Mouse (Mus musculus) MEL (cell line): ENCODE results near the gene Crebbp. TPM values are rescaled to one million over a fixed set of nuclear protein-coding genes. Genes with fewer than 3 reads are reported as not detected.

Source experiments
- DNase-seq: peaks from one replicate; pipeline ENCODE4 v3.0.0; 2011; ENCODE audit warnings: low read depth, low spot score
- H3K27ac ChIP-seq: 2 replicates; pipeline ENCODE4 v1.5.1; 2012; ENCODE audit warnings: low read depth, mild to moderate bottlenecking, control low read depth, low read length, moderate library complexity; ENCODE audit not compliant: control insufficient read depth
- H3K27me3 ChIP-seq, 2 experiments: fragments of 150-350 bp in 1 of 2; sonication (generic) in 1 of 2; 2 replicates each; pipeline ENCODE4 v1.6.1; 2012; ENCODE audit warnings: low read length in 2 of 2, mild to moderate bottlenecking in 2 of 2, improper control_type of control experiment in 1 of 2, moderate library complexity in 1 of 2; ENCODE audit not compliant: insufficient read depth in 2 of 2, control insufficient read depth in 1 of 2
- H3K36me3 ChIP-seq, 2 experiments: 2 replicates each; pipeline ENCODE4 v1.6.1; 2012 to 2014; ENCODE audit warnings: low read length in 2 of 2, improper control_type of control experiment in 1 of 2, inconsistent platforms in 1 of 2, mild to moderate bottlenecking in 1 of 2; ENCODE audit not compliant: insufficient read depth in 2 of 2, control insufficient read depth in 1 of 2
- H3K4me1 ChIP-seq, 2 experiments: fragments of 150-350 bp in 1 of 2; sonication (generic) in 1 of 2; 2 replicates each; pipeline ENCODE4 v1.6.1; 2012; ENCODE audit warnings: low read length in 2 of 2, improper control_type of control experiment in 1 of 2, mild to moderate bottlenecking in 1 of 2; ENCODE audit not compliant: insufficient read depth in 2 of 2, control insufficient read depth in 1 of 2
- H3K4me3 ChIP-seq, 2 experiments: fragments of 150-350 bp in 1 of 2; sonication (generic) in 1 of 2; 2 replicates each; pipeline ENCODE4 v1.5.1; 2012; ENCODE audit warnings: low read depth in 2 of 2, low read length in 2 of 2, mild to moderate bottlenecking in 2 of 2, moderate library complexity in 2 of 2, control low read depth in 1 of 2, improper control_type of control experiment in 1 of 2; ENCODE audit not compliant: control insufficient read depth in 1 of 2, insufficient read depth in 1 of 2
- H3K79me2 ChIP-seq: 2 replicates; pipeline ENCODE4 v1.6.1; 2012; ENCODE audit warnings: mild to moderate bottlenecking, low read length, moderate library complexity; ENCODE audit not compliant: control insufficient read depth, poor library complexity, insufficient read depth
- H3K9ac ChIP-seq: 2 replicates; pipeline ENCODE4 v1.6.1; 2012; ENCODE audit warnings: low read depth, mild to moderate bottlenecking, control low read depth, low read length, moderate library complexity; ENCODE audit not compliant: control insufficient read depth, poor library complexity, severe bottlenecking
- H3K9me3 ChIP-seq: fragments of 150-350 bp; sonication (generic); replicated peaks from 2 replicates; pipeline ENCODE4 v1.6.1; 2012; ENCODE audit warnings: mild to moderate bottlenecking, low read length, improper control_type of control experiment, moderate library complexity; ENCODE audit not compliant: insufficient read depth
- CTCF ChIP-seq, 3 experiments: IDR thresholded peaks in 2 of 3; conservative IDR thresholded peaks in 1 of 3; 2 replicates each; pipeline ENCODE4 v1.5.1; 2011 to 2012; ENCODE audit warnings: low read length in 3 of 3, low read depth in 2 of 3, mild to moderate bottlenecking in 2 of 3, improper control_type of control experiment in 1 of 3, inconsistent platforms in 1 of 3, mixed read lengths in 1 of 3, moderate library complexity in 1 of 3; ENCODE audit not compliant: control insufficient read depth in 1 of 3, insufficient read depth in 1 of 3, poor library complexity in 1 of 3, severe bottlenecking in 1 of 3
- E2F4 ChIP-seq: IDR thresholded peaks from 2 replicates; pipeline ENCODE4 v1.6.1; 2011; ENCODE audit warnings: low read depth, low read length, improper control_type of control experiment, borderline replicate concordance
- ELF1 ChIP-seq: IDR thresholded peaks from 2 replicates; pipeline ENCODE4 v1.6.1; 2014; ENCODE audit warnings: low read depth, mild to moderate bottlenecking, inconsistent platforms, low read length, improper control_type of control experiment, moderate library complexity
- ETS1 ChIP-seq: IDR thresholded peaks from 2 replicates; pipeline ENCODE4 v1.6.1; 2012; ENCODE audit warnings: low read depth, mild to moderate bottlenecking, inconsistent platforms, low read length, improper control_type of control experiment, moderate library complexity
- JUND ChIP-seq: IDR thresholded peaks from 2 replicates; pipeline ENCODE4 v1.6.1; 2011; ENCODE audit warnings: low read depth, mild to moderate bottlenecking, improper control_type of control experiment, low read length
- KAT2A ChIP-seq: conservative IDR thresholded peaks from 2 replicates; pipeline ENCODE4 v1.6.1; 2012; ENCODE audit warnings: low read depth, low read length, improper control_type of control experiment, inconsistent platforms
- MAFK ChIP-seq: IDR thresholded peaks from 2 replicates; pipeline ENCODE4 v1.6.1; 2011; ENCODE audit warnings: low read depth, mild to moderate bottlenecking, low read length, improper control_type of control experiment, borderline replicate concordance
- MAZ ChIP-seq: IDR thresholded peaks from 2 replicates; pipeline ENCODE4 v1.6.1; 2012; ENCODE audit warnings: low read depth, mild to moderate bottlenecking, inconsistent platforms, low read length, improper control_type of control experiment
- MXI1 ChIP-seq: IDR thresholded peaks from 2 replicates; pipeline ENCODE4 v1.6.1; 2011; ENCODE audit warnings: mild to moderate bottlenecking, low read depth, low read length, improper control_type of control experiment
- MYB ChIP-seq: IDR thresholded peaks from 2 replicates; pipeline ENCODE4 v1.6.1; 2011; ENCODE audit warnings: mild to moderate bottlenecking, low read depth, low read length, improper control_type of control experiment
- MYC ChIP-seq: IDR thresholded peaks from 2 replicates; pipeline ENCODE4 v1.6.1; 2011; ENCODE audit warnings: low read depth, mild to moderate bottlenecking, low read length, improper control_type of control experiment, moderate library complexity
- NELFE ChIP-seq: IDR thresholded peaks from 2 replicates; pipeline ENCODE4 v1.6.1; 2011; ENCODE audit warnings: low read depth, low read length, improper control_type of control experiment
- NRF1 ChIP-seq: IDR thresholded peaks from 2 replicates; pipeline ENCODE4 v1.6.1; 2014; ENCODE audit warnings: low read depth, mild to moderate bottlenecking, inconsistent platforms, low read length, improper control_type of control experiment, moderate library complexity; ENCODE audit not compliant: poor library complexity, insufficient read depth, severe bottlenecking
- POLR2A ChIP-seq, 2 experiments: IDR thresholded peaks; 2 replicates each; pipeline ENCODE4 v1.6.1; 2011 to 2012; ENCODE audit warnings: low read length in 2 of 2, mild to moderate bottlenecking in 2 of 2, control low read depth in 1 of 2, improper control_type of control experiment in 1 of 2, low read depth in 1 of 2, moderate library complexity in 1 of 2; ENCODE audit not compliant: control insufficient read depth in 1 of 2, insufficient read depth in 1 of 2, poor library complexity in 1 of 2
- POLR2AphosphoS2 ChIP-seq: IDR thresholded peaks from 2 replicates; pipeline ENCODE4 v1.6.1; 2011; ENCODE audit warnings: low read length, improper control_type of control experiment
- POLR2AphosphoS5 ChIP-seq: IDR thresholded peaks from 2 replicates; pipeline ENCODE4 v1.6.1; 2012; ENCODE audit warnings: low read depth, borderline replicate concordance, mild to moderate bottlenecking, inconsistent platforms, low read length, moderate library complexity, mixed read lengths
- RAD21 ChIP-seq: IDR thresholded peaks from 2 replicates; pipeline ENCODE4 v1.6.1; 2011; ENCODE audit warnings: mild to moderate bottlenecking, low read depth, low read length, improper control_type of control experiment
- SIN3A ChIP-seq: IDR thresholded peaks from 2 replicates; pipeline ENCODE4 v1.6.1; 2012; ENCODE audit warnings: low read length, improper control_type of control experiment, inconsistent platforms
- SMC3 ChIP-seq: IDR thresholded peaks from 2 replicates; pipeline ENCODE4 v1.6.1; 2011; ENCODE audit warnings: low read depth, low read length, improper control_type of control experiment
- TAL1 ChIP-seq: IDR thresholded peaks from 2 replicates; pipeline ENCODE4 v1.6.1; 2012; ENCODE audit warnings: mild to moderate bottlenecking, inconsistent platforms, low read length, moderate library complexity, mixed read lengths
- TBP ChIP-seq: IDR thresholded peaks from 2 replicates; pipeline ENCODE4 v1.8.0; 2011; ENCODE audit warnings: low read depth, low read length, improper control_type of control experiment
- UBTF ChIP-seq: IDR thresholded peaks from 2 replicates; pipeline ENCODE4 v1.6.1; 2012; ENCODE audit warnings: low read depth, mild to moderate bottlenecking, inconsistent platforms, low read length, improper control_type of control experiment, moderate library complexity, borderline replicate concordance; ENCODE audit not compliant: insufficient read depth
- USF2 ChIP-seq, 2 experiments: IDR thresholded peaks; 2 replicates each; pipeline ENCODE4 v1.6.1; 2011 to 2012; ENCODE audit warnings: improper control_type of control experiment in 2 of 2, low read length in 2 of 2, borderline replicate concordance in 1 of 2, inconsistent platforms in 1 of 2, low read depth in 1 of 2, mild to moderate bottlenecking in 1 of 2; ENCODE audit not compliant: insufficient read depth in 1 of 2
- ZC3H11A ChIP-seq: IDR thresholded peaks from 2 replicates; pipeline ENCODE4 v1.6.1; 2012; ENCODE audit warnings: low read depth, mild to moderate bottlenecking, inconsistent platforms, low read length, improper control_type of control experiment
- ZMIZ1 ChIP-seq: IDR thresholded peaks from 2 replicates; pipeline ENCODE4 v1.6.1; 2012; ENCODE audit warnings: low read depth, mild to moderate bottlenecking, inconsistent platforms, low read length, improper control_type of control experiment, moderate library complexity
- polyA plus RNA-seq, 2 experiments: library from polyadenylated mRNA; stranded (reverse) in 1 of 2; unstranded in 1 of 2; fragments of >175 nt in 1 of 2; fragments of >200 nt in 1 of 2; gene quantifications; 2 replicates each; pipeline versions ENCODE4 v1.2.1 to v1.2.4; 2012; ENCODE audit warnings: low replicate concordance in 2 of 2, low read depth in 1 of 2; ENCODE audit not compliant: insufficient read length in 2 of 2, insufficient read depth in 1 of 2, missing spikeins in 1 of 2
- total RNA-seq: library from RNA; depleted of rRNA; stranded (reverse); fragments of 300-350 nt; gene quantifications from 2 replicates; pipeline ENCODE4 v1.2.3, GENCODE M21; 2012

Gene Crebbp
- total and polyA plus RNA-seq, 3 experiments, result 4.7 to 145 (median 7.0) TPM

DNA sequence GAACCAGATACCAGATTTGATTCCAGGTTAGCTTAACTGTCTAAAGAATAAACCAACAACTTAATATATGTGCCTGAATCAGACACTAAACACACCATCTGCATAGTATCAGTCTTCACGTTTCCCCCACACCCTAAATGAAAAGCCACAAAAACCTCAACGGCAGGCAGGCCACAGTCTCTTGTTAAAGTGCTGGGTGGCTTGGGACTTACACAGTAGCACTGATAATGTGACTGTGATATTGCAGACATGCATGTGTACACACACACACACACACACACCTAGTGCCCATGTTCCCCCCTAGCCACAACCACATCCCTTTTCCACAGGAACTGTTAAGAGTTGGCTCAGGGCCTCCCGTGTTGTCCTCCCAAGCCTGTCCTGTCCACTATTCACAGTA lies 139.0 kb downstream of the Crebbp start (continued):
- TF ChIP-seq MXI1 (peak; percentile 68; the same call in 1 of the 2 replicates), UBTF (no peak), ZMIZ1 (no peak), POLR2A (IDR thresholded peaks at IDR 0.05; ENCODE audit: control insufficient read depth in 1 of 2, insufficient read depth in 1 of 2, low read depth in 1 of 2, low read length in 2 of 2, poor library complexity in 1 of 2) (no peak), MYC (peak; percentile 69; the same call in 1 of the 2 replicates), JUND (no peak), E2F4 (no peak), RAD21 (no peak), ETS1 (peak; percentile 81), TAL1 (peak; percentile 84), NELFE (no peak), POLR2AphosphoS2 (no peak), TBP (no peak), SIN3A (peak; percentile 72), MAFK (peak; percentile 83; the same call in 1 of the 2 replicates), SMC3 (no peak), CTCF (IDR thresholded peaks at IDR 0.05 in 2 of 3, conservative IDR thresholded peaks at IDR 0.05 in 1 of 3; ENCODE audit: control insufficient read depth in 1 of 3, insufficient read depth in 1 of 3, low read depth in 2 of 3, low read length in 3 of 3, poor library complexity in 1 of 3, severe bottlenecking in 1 of 3) (no peak), USF2 (IDR thresholded peaks at IDR 0.05; ENCODE audit: borderline replicate concordance in 1 of 2, insufficient read depth in 1 of 2, low read depth in 1 of 2, low read length in 2 of 2) (no peak), MAZ (no peak), ZC3H11A (no peak), NRF1 (no peak), KAT2A (no peak)

DNA sequence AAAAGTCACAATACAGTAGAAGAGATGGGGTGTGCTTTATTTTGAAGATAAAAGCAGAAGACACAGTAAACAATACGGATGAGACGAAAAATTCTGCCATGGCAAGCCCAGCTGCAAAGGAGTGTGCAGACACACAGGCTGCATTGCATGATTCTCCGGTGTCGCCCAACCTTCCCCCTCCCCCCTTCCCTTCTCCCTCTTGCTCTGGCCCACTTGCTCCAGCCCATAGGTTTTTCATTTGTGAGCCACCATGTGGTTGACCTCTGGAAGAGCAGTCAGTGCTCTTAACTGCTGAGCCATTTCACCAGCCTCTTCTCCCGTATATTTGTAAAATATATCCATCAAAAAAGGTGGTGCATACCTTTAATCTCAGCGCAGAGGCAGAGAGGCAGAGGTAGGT lies 139.5 kb downstream of the Crebbp start:
- H3K4me1 ChIP-seq, result peaks cover 11 to 28% of the 10 kb centered on the region in 2 experiments
- H3K36me3 ChIP-seq, result peaks cover 0 to 37% of the 10 kb centered on the region in 2 experiments; a peak in 2 of 4 replicates
- H3K27ac ChIP-seq, result no peak overlapping the region
- H3K9ac ChIP-seq, result no peak overlapping the region
- no peaks in the 10 kb centered on the region for H3K9me3 ChIP-seq
- TF ChIP-seq MYB, result no peak
- no peak for TF ChIP-seq ELF1
- TF ChIP-seq POLR2AphosphoS5, result no peak
- no peak for DNase-seq
- H3K27me3 ChIP-seq, result no peaks in the 10 kb centered on the region
- no peak overlapping the region for H3K4me3 ChIP-seq
- peaks cover 39% of the 10 kb centered on the region for H3K79me2 ChIP-seq
